Mouse (Mus musculus): ENCODE measurements around the gene Gm9745.
"Not testable (repeated sequence)": the region's sequence is repeated elsewhere in the genome, so short reads cannot be mapped to it uniquely, and the experiment has no call there.

- not testable (repeated sequence) for TF ChIP-seq POLR2A, CTCF (IDR thresholded peaks at IDR 0.05; ENCODE audit: insufficient read depth, low read depth, low read length)
Measured at GRCm38 (mm10) chr13:8961128-8961888, 13.3 kb upstream of the Gm9745 start.

All from olfactory bulb, adult 2 months (tissue).